Mouse (Mus musculus) central nervous system, embryonic 18 days (tissue): ENCODE data around the gene Rxrg. TPM values are rescaled to one million over a fixed set of nuclear protein-coding genes. Genes with fewer than 3 reads are reported as not detected.

Experiments
- polyA plus RNA-seq: library from polyadenylated mRNA; depleted of rRNA; stranded (reverse); fragments of >200 nt; gene quantifications from 2 replicates; pipeline ENCODE4 v1.2.3, GENCODE M21; 2012; rRNA removed

Rxrg gene
- polyA plus RNA-seq = 28.5 and 44.9 TPM in 2 replicates

DNA sequence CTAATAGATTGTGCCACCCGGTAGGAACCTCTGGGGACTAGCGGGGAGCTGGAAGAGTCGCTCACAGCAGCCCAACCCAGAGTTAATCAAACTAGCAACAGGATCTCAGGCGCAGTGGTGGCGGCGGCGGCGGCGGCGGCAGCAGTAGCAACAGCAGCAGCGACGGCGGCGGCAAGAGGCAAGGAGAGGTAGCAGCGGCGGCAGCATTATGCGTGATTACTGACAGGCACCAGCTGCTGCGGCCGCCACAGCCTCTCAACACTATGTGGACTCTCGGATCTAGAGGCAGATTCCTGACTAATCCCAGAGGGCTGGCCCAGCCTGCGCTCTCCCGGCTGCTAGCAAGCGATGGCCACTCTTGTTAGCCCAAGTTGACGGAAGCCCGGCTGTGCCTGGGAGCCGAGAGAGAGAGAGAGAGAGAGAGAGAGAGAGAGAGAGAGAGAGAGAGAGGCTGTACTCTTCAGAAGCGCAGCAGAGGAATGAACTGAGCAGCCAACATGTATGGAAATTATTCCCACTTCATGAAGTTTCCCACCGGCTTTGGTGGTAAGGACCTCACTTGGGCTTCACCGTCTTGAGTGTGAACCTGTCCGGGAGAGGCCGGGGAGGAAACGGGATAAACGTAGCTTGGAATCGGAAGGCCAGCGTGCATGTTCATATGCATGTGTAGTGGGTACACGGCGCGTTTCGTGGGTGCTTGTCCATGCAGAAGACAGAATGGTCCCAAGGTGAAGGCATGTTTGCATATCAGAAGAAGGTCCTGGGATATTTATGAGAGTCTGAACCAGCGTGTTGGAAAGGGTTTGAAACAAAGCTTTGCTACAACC, at the start of gene Rxrg:
Rxrg (plus strand) TSS at position 130 of the 827 bp plus-strand sequence.

DNA sequence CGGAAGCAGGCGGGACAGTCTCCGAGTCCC, 90.9 kb downstream of the Rxrg start, which contains the start of gene Lmx1a:
Lmx1a (plus strand) TSS at position 6 of the 30 bp plus-strand sequence.

Other genes with a start within 250 kb of the Rxrg start
- gene Aldh9a1, start 248.4 kb upstream of the Rxrg start, polyA plus RNA-seq = 40.0 and 42.6 TPM in 2 replicates
- gene Mgst3, start 204.5 kb upstream of the Rxrg start, polyA plus RNA-seq = 201 and 240 TPM in 2 replicates
- 0.04 TPM in 1 of 2 replicates, not detected in the other for gene Lrrc52, start 131.6 kb upstream of the Rxrg start, polyA plus RNA-seq
- gene Lmx1a, start 90.9 kb downstream of the Rxrg start, polyA plus RNA-seq = 1.6 and 2.7 TPM in 2 replicates